Comparison of ENCODE assay signal across 13 mouse cellular contexts in the genomic region with DNA sequence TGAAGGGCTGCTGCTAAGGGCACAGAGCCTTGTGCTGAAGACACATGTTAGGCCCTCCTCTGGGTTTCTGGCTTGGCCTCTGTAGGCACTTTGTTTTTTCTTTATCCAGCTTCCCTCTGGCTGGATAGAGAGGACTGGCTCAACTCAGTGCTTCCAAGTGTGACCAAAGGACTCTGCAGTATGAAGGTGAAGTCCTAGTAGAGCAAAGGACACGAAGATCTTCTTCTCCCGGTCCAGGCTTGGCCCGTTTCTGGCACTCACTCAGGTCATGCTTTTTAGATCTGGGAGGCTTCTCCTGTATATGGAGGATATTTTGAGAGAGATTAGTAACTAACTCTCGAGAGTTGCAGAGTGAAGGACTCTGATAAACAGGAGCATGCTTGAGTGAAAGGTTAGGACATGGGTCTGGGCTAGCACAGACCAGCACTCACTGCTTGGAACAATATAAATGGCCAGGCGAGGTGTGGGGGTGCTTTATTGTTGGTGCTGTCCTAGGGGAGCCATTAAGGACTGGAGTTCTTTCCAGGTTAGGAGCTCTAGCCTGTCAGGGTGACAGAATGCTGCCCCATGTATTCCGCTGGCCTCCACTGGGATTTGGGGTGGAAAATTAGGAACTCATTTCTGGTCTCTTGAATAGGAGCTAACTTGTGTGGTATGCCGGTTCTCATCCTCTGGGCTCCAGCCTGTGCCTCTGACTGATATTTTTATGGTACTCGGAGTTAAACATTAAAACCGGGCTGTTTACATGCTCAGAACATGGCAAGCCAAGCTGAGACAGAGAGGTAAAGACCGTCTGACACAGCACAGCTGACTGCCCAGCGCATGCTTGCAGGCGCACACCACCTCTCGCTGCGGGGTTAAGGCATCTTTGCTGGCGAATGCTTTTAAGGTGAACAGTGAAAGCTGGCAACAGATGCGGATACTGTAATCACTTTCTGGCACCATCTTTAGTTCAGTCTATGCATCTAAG. TPM values are rescaled to one million over a fixed set of nuclear protein-coding genes. Genes with fewer than 3 reads are reported as not detected.
A peak's percentile ranks its signal among the peaks of the same experiment; 100 is the strongest.
DNase-seq lines count a peak whose midpoint lies in the region; ATAC-seq lines count a peak whose summit lies in the region.
"Had no signal": no experiment of that assay in that cellular context is flagged by ENCODE, and none has a peak within 500 bp of the region (broad histone marks: within the 10 kb centered on the region; RNA-seq: fewer than 3 reads in every experiment).

No protein-coding gene starts in this region.

- no peaks in the 10 kb centered on the region for H3K27me3 ChIP-seq in heart, embryonic 11.5 days (ENCODE audit: control insufficient read depth, insufficient read depth, low read length)
- no peaks in the 10 kb centered on the region for H3K27me3 ChIP-seq in heart, embryonic 15.5 days
- H3K27me3 ChIP-seq in midbrain, embryonic 13.5 days = no peaks in the 10 kb centered on the region
- H3K27me3 ChIP-seq: forebrain, embryonic 15.5 days had no signal

- peak overlapping the region; percentile 35; the same call in 1 of the 2 replicates for H3K27ac ChIP-seq in heart, embryonic 11.5 days (ENCODE audit: low read depth, low read length)
- peak overlapping the region; percentile 44; the same call in 1 of the 2 replicates for H3K27ac ChIP-seq in heart, embryonic 15.5 days
- H3K27ac ChIP-seq in midbrain, embryonic 13.5 days = no peak overlapping the region
- H3K27ac ChIP-seq: forebrain, embryonic 15.5 days had no signal

- no peaks in the 10 kb centered on the region for H3K36me3 ChIP-seq in heart, embryonic 11.5 days (ENCODE audit: control insufficient read depth, insufficient read depth, low read length)
- no peaks in the 10 kb centered on the region for H3K36me3 ChIP-seq in heart, embryonic 15.5 days
- no peaks in the 10 kb centered on the region for H3K36me3 ChIP-seq in midbrain, embryonic 13.5 days
- H3K36me3 ChIP-seq: forebrain, embryonic 15.5 days had no signal

- H3K4me1 ChIP-seq in heart, embryonic 11.5 days (ENCODE audit: control insufficient read depth, insufficient read depth, low read length) = peaks cover 47% of the 10 kb centered on the region
- peaks cover 26% of the 10 kb centered on the region for H3K4me1 ChIP-seq in heart, embryonic 15.5 days (replicated peaks)
- no peaks in the 10 kb centered on the region for H3K4me1 ChIP-seq in midbrain, embryonic 13.5 days (replicated peaks)

- no peaks in the 10 kb centered on the region for H3K9me3 ChIP-seq in heart, embryonic 11.5 days (replicated peaks; ENCODE audit: control insufficient read depth, low read length)
- H3K9me3 ChIP-seq in heart, embryonic 15.5 days (replicated peaks) = no peaks in the 10 kb centered on the region
- no peaks in the 10 kb centered on the region for H3K9me3 ChIP-seq in midbrain, embryonic 13.5 days
- H3K9me3 ChIP-seq: forebrain, embryonic 15.5 days had no signal

- no peak for DNase-seq in heart, postnatal 36 days
- DNase-seq in kidney, adult 18-20 months = peak; percentile 40
- peak; percentile 53 to 72 for DNase-seq in kidney, postnatal 25 days
- DNase-seq in natural killer cell, adult 2 months (ENCODE audit: low spot score in 2 of 2) = no peak
- DNase-seq: adrenal gland, adult 8-10 months; cerebellum, postnatal 10 days; right cerebral cortex, postnatal 25 days had no signal

- H3K4me3 ChIP-seq in heart, embryonic 11.5 days (ENCODE audit: low read depth, low read length) = no peak overlapping the region
- no peak overlapping the region for H3K4me3 ChIP-seq in heart, embryonic 15.5 days
- no peak overlapping the region for H3K4me3 ChIP-seq in midbrain, embryonic 13.5 days (replicated peaks)
- H3K4me3 ChIP-seq: forebrain, embryonic 15.5 days had no signal

- no peak overlapping the region for H3K9ac ChIP-seq in heart, embryonic 11.5 days (ENCODE audit: low read depth, low read length)
- no peak overlapping the region for H3K9ac ChIP-seq in heart, embryonic 15.5 days
- H3K9ac ChIP-seq in midbrain, embryonic 13.5 days (replicated peaks) = no peak overlapping the region
- H3K9ac ChIP-seq: forebrain, embryonic 15.5 days had no signal

- no peak for ATAC-seq in heart, embryonic 11.5 days (replicated peaks; ENCODE audit: insufficient number of reproducible peaks, low FRiP score, low TSS enrichment)
- no peak for ATAC-seq in heart, embryonic 15.5 days (replicated peaks; ENCODE audit: insufficient number of reproducible peaks, insufficient read depth, low FRiP score, low read depth)
- ATAC-seq in midbrain, embryonic 13.5 days = no peak
- ATAC-seq: forebrain, embryonic 15.5 days; midbrain, embryonic 16.5 days had no signal

- 66% methylated on average over 16 of the region's 16 CpGs for WGBS in heart, embryonic 11.5 days (ENCODE audit: insufficient replicate concordance)
- WGBS in heart, embryonic 15.5 days = 62% methylated on average over 16 of the region's 16 CpGs
- 89% methylated on average over 16 of the region's 16 CpGs for WGBS in midbrain, embryonic 13.5 days

- H3K4me2 ChIP-seq in heart, embryonic 11.5 days = no peak overlapping the region
- H3K4me2 ChIP-seq in heart, embryonic 15.5 days = no peak overlapping the region
- no peak overlapping the region for H3K4me2 ChIP-seq in midbrain, embryonic 13.5 days (replicated peaks)
- H3K4me2 ChIP-seq: forebrain, embryonic 15.5 days; liver, embryonic 11.5 days had no signal

- intact Hi-C loops in heart, postnatal 36 days (cut with DNase I) = no loop called here

RNA-seq across cellular contexts. Expression of gene Prkce, which starts 31.2 kb away (rescaled TPM):
- polyA plus RNA-seq in heart, embryonic 11.5 days (2014; fragmentation: Nextera tagmentation; extraction: Ambion mirVana) = 12.8 TPM in 2 replicates
- total RNA-seq in heart, postnatal 36 days (2021) = 10 to 100 TPM; 21.2 to 25.2 TPM
- 8.5 and 9.6 TPM in 2 replicates for polyA plus RNA-seq in heart, embryonic 15.5 days (2015; fragmentation: Nextera tagmentation; extraction: Ambion mirVana)
- polyA plus RNA-seq in midbrain, embryonic 13.5 days (2015; fragmentation: Nextera tagmentation; extraction: Ambion mirVana) = 9.7 and 11.8 TPM in 2 replicates

RNA-seq across cellular contexts. Expression of gene Srbd1, which starts 53.8 kb away (rescaled TPM):
- 7.4 and 8.4 TPM in 2 replicates for polyA plus RNA-seq in heart, embryonic 11.5 days (2014; fragmentation: Nextera tagmentation; extraction: Ambion mirVana)
- total RNA-seq in heart, postnatal 36 days (2021) = 10 to 100 TPM; 10.9 to 11.4 TPM
- polyA plus RNA-seq in heart, embryonic 15.5 days (2015; fragmentation: Nextera tagmentation; extraction: Ambion mirVana) = 9.5 and 11.6 TPM in 2 replicates
- 17.7 and 18.8 TPM in 2 replicates for polyA plus RNA-seq in midbrain, embryonic 13.5 days (2015; fragmentation: Nextera tagmentation; extraction: Ambion mirVana)

Comparison
In these comparisons a context has a peak if more than half of its experiments do, and no peak if none do; other contexts are left out.
1. DNase-seq: peak in kidney, adult 18-20 months (single experiment) and kidney, postnatal 25 days (2 of 2); none in heart, postnatal 36 days (0 of 2) and natural killer cell, adult 2 months (0 of 2).